Comparison of ENCODE assay signal across 8 mouse cellular contexts in genomic region chr2:132103265-132103664, GRCm38 (mm10). TPM values are rescaled to one million over a fixed set of nuclear protein-coding genes. Genes with fewer than 3 reads are reported as not detected.
DNase-seq lines count a peak whose midpoint lies in the region; ATAC-seq and TF ChIP-seq lines count a peak whose summit lies in the region.

No protein-coding gene starts in this region.

- peak overlapping the region; percentile 79 for H3K27ac ChIP-seq in liver, embryonic 16.5 days (ENCODE audit: low read length)
- no peak overlapping the region for H3K27ac ChIP-seq in forebrain, postnatal 0 days (ENCODE audit: low read depth, low read length)
- H3K27ac ChIP-seq in forebrain, embryonic 13.5 days = no peak overlapping the region

- DNase-seq in adrenal gland, adult 2 months = peak; percentile 76
- peak; percentile 20 for DNase-seq in heart, postnatal 4 days
- DNase-seq in forebrain, postnatal 0 days = no peak
- DNase-seq in urinary bladder, postnatal 36 days (ENCODE audit: low spot score in 2 of 2) = no peak

- peak overlapping the region; percentile 31 for H3K4me3 ChIP-seq in erythroblast, embryonic 14.5 days (replicated peaks)
- H3K4me3 ChIP-seq in liver, embryonic 16.5 days (ENCODE audit: low read depth, low read length) = peak overlapping the region; percentile 36
- no peak overlapping the region for H3K4me3 ChIP-seq in forebrain, postnatal 0 days (ENCODE audit: low read depth, low read length)
- no peak overlapping the region for H3K4me3 ChIP-seq in forebrain, embryonic 13.5 days

- WGBS in liver, embryonic 16.5 days (ENCODE audit: insufficient replicate concordance) = 5% methylated on average over 8 of the region's 8 CpGs
- 15% methylated on average over 8 of the region's 8 CpGs for WGBS in forebrain, postnatal 0 days
- 18% methylated on average over 8 of the region's 8 CpGs for WGBS in forebrain, embryonic 13.5 days

- H3K36me3 ChIP-seq in erythroblast, embryonic 14.5 days (ENCODE audit: control insufficient read depth) = peaks cover 2% of the 10 kb centered on the region; the same call in 1 of the 2 replicates
- H3K36me3 ChIP-seq in liver, embryonic 16.5 days (ENCODE audit: control insufficient read depth, insufficient read depth) = no peaks in the 10 kb centered on the region
- peaks cover 20% of the 10 kb centered on the region for H3K36me3 ChIP-seq in forebrain, postnatal 0 days (ENCODE audit: insufficient read depth)
- peaks cover 22% of the 10 kb centered on the region for H3K36me3 ChIP-seq in forebrain, embryonic 13.5 days (ENCODE audit: poor library complexity, severe bottlenecking)

- no peak for ATAC-seq in erythroblast, adult 5-6 weeks (replicated peaks; ENCODE audit: low FRiP score, poor library complexity, severe bottlenecking)
- ATAC-seq in liver, embryonic 16.5 days (ENCODE audit: low read depth) = peak; percentile 93
- ATAC-seq in forebrain, postnatal 0 days = no peak
- ATAC-seq in forebrain, embryonic 13.5 days = no peak

- no peaks in the 10 kb centered on the region for H3K9me3 ChIP-seq in erythroblast, embryonic 14.5 days (ENCODE audit: control insufficient read depth, low read length)
- no peaks in the 10 kb centered on the region for H3K9me3 ChIP-seq in liver, embryonic 16.5 days (replicated peaks; ENCODE audit: control insufficient read depth, low read length)
- H3K9me3 ChIP-seq in forebrain, postnatal 0 days (ENCODE audit: low read length) = no peaks in the 10 kb centered on the region
- no peaks in the 10 kb centered on the region for H3K9me3 ChIP-seq in forebrain, embryonic 13.5 days (replicated peaks)

- peak overlapping the region; percentile 19; the same call in 1 of the 2 replicates for H3K9ac ChIP-seq in liver, embryonic 16.5 days (ENCODE audit: low read depth, low read length)
- H3K9ac ChIP-seq in forebrain, postnatal 0 days = no peak overlapping the region
- H3K9ac ChIP-seq in forebrain, embryonic 13.5 days = no peak overlapping the region

- H3K4me1 ChIP-seq in erythroblast, embryonic 14.5 days (ENCODE audit: control insufficient read depth) = peaks cover 4% of the 10 kb centered on the region
- peaks cover 2% of the 10 kb centered on the region; the same call in 1 of the 2 replicates for H3K4me1 ChIP-seq in liver, embryonic 16.5 days (ENCODE audit: control insufficient read depth, low read depth, low read length)
- no peaks in the 10 kb centered on the region for H3K4me1 ChIP-seq in forebrain, postnatal 0 days (ENCODE audit: insufficient read depth)
- H3K4me1 ChIP-seq in forebrain, embryonic 13.5 days = peaks cover 17% of the 10 kb centered on the region; the same call in 1 of the 2 replicates

- TF ChIP-seq CTCF in forebrain, postnatal 0 days (IDR thresholded peaks at IDR 0.05; ENCODE audit: low read depth) = no peak

- H3K27me3 ChIP-seq in erythroblast, embryonic 14.5 days (ENCODE audit: control insufficient read depth) = no peaks in the 10 kb centered on the region
- H3K27me3 ChIP-seq in liver, embryonic 16.5 days (ENCODE audit: control insufficient read depth, insufficient read depth, low read depth, low read length) = no peaks in the 10 kb centered on the region
- H3K27me3 ChIP-seq in forebrain, postnatal 0 days (ENCODE audit: insufficient read depth, low read length) = no peaks in the 10 kb centered on the region
- no peaks in the 10 kb centered on the region for H3K27me3 ChIP-seq in forebrain, embryonic 13.5 days

- peak overlapping the region; percentile 52 for H3K4me2 ChIP-seq in liver, embryonic 16.5 days (ENCODE audit: low read depth, low read length)
- no peak overlapping the region for H3K4me2 ChIP-seq in forebrain, postnatal 0 days (ENCODE audit: low read depth)
- H3K4me2 ChIP-seq in forebrain, embryonic 13.5 days = no peak overlapping the region

RNA-seq across cellular contexts. Expression of gene Slc23a2, which starts 41.6 kb away (rescaled TPM):
- not detected in 2 replicates for polyA plus RNA-seq in erythroblast, embryonic 14.5 days (2012)
- 4.0 and 7.5 TPM in 2 replicates for total RNA-seq in erythroblast, adult 5-6 weeks (2015; ENCODE audit: low replicate concordance)
- 2.5 and 5.7 TPM in 2 replicates for total RNA-seq in erythroblast, adult 5-6 weeks (2017; ENCODE audit: low replicate concordance)
- total RNA-seq in adrenal gland, adult 2 months (2021) = 100 to 1,000 TPM in 1 of 2 experiments, 10 to 100 TPM in 1; 80.6 to 206 TPM
- polyA plus RNA-seq in adrenal gland, adult 2 months (2012; rRNA removed) = 45.5 and 59.7 TPM in 2 replicates
- total RNA-seq in heart, postnatal 4 days (2021) = 10 to 100 TPM; 20.3 to 22.8 TPM
- polyA plus RNA-seq in liver, embryonic 16.5 days (2015; fragmentation: Nextera tagmentation; extraction: Ambion mirVana) = 2.7 and 4.1 TPM in 2 replicates
- total RNA-seq in forebrain, postnatal 0 days (2014; rRNA removed) = 49.2 and 57.2 TPM in 2 replicates
- polyA plus RNA-seq in forebrain, postnatal 0 days (2015; fragmentation: Nextera tagmentation; extraction: Ambion mirVana) = 29.0 and 36.2 TPM in 2 replicates
- polyA plus RNA-seq in forebrain, embryonic 13.5 days (2015; fragmentation: Nextera tagmentation; extraction: Ambion mirVana) = 16.6 and 19.1 TPM in 2 replicates

Comparison
In these comparisons a context has a peak if more than half of its experiments do, and no peak if none do; other contexts are left out.
1. H3K4me3 ChIP-seq: peak in erythroblast, embryonic 14.5 days (single experiment) and liver, embryonic 16.5 days (single experiment); none in forebrain, postnatal 0 days (single experiment) and forebrain, embryonic 13.5 days (single experiment).
2. DNase-seq: peak in adrenal gland, adult 2 months (single experiment) and heart, postnatal 4 days (single experiment); none in forebrain, postnatal 0 days (single experiment) and urinary bladder, postnatal 36 days (0 of 2).